Mouse (Mus musculus): Measurements from ENCODE around the gene Aldh3b3. TPM values are rescaled to one million over a fixed set of nuclear protein-coding genes. Genes with fewer than 3 reads are reported as not detected.

The Aldh3b3 gene
- polyA plus RNA-seq, 1 experiment from 2014 or later = 0.07 TPM

DNA sequence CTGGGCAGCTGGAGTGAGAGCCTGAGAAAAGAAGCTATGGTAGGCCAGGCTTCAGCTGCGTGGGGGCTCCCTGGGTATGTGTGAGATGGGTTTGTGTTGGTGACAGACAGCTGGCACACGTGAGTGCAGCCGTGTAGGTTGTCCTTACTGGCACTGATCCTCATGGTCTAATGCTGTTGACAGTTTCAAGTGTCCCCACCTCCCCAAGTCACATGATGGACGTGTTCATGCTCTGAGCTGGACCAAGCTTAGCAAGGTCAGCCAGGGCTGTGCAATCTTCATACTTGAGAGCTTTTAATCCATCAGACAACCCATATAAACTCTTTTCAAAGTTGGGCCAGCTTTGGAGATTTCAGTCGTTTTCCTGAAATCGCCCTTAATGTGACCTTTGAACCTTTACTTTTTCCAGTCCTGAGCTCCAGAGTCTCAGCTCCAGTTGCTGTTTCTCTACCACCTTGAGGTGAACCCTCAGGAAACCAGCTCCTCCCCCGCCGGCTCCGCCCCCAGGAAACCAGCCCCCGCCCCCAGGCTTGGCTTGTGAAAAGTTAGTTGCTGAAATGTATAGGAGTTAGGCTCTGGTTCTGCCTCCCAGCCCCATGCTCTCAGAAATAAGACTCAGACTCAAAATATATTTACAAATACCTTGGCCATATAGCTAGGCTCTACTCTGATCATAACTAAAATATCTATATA is 12.4 kb upstream of the Aldh3b3 start:
- ATAC-seq (replicated peaks; ENCODE audit: low FRiP score, low read depth) (no peak), DNase-seq (ENCODE audit: low spot score) (no peak)
- Histone ChIP-seq H3K36me3 (ENCODE audit: insufficient read depth, low read length) (no peaks in the 10 kb centered on the region), H3K27ac (no peak overlapping the region), H3K27me3 (ENCODE audit: insufficient read depth, low read length) (no peaks in the 10 kb centered on the region), H3K4me3 (replicated peaks; ENCODE audit: low read depth, low read length) (no peak overlapping the region), H3K9me3 (replicated peaks; ENCODE audit: low read length) (no peaks in the 10 kb centered on the region), H3K4me2 (ENCODE audit: low read length) (no peak overlapping the region), H3K9ac (ENCODE audit: low read depth, low read length) (no peak overlapping the region), H3K4me1 (replicated peaks; ENCODE audit: insufficient read depth, low read length) (no peaks in the 10 kb centered on the region)
- 25% methylated on average over 10 of the region's 10 CpGs for WGBS
- no peak for TF ChIP-seq CTCF (IDR thresholded peaks at IDR 0.05; ENCODE audit: low read depth)

DNA sequence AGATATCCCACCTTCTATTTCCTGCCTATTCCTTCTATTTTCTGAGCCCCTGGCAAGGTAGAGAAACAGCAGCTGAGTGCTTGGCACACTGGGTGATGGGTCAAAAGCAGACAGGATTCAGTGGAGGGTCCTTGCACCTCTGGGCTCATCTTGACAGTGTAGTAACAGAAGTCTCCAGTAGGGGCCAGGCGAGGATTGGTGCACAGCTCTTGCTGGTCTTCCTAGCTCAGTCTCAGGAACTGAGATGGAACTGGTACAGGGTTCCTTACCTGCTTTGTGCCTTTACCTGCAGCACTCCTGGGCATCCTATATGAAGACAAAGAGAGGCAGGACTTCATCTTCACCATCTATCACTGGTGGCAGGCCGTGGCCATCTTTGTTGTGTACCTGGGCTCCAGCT is 11.7 kb upstream of the Aldh3b3 start:
- no peaks in the 10 kb centered on the region for H3K9me3 ChIP-seq (replicated peaks; ENCODE audit: low read length)
- 17% methylated on average over 2 of the region's 2 CpGs for WGBS
- no peak; the same call in 1 of the 2 replicates for ATAC-seq (replicated peaks; ENCODE audit: low FRiP score, low read depth)
- H3K27me3 ChIP-seq (ENCODE audit: insufficient read depth, low read length) = no peaks in the 10 kb centered on the region
- DNase-seq (ENCODE audit: low spot score) = peak; percentile 77
- H3K36me3 ChIP-seq (ENCODE audit: insufficient read depth, low read length) = no peaks in the 10 kb centered on the region
- H3K4me1 ChIP-seq (replicated peaks; ENCODE audit: insufficient read depth, low read length) = no peaks in the 10 kb centered on the region
- no peak overlapping the region for H3K9ac ChIP-seq (ENCODE audit: low read depth, low read length)
- H3K27ac ChIP-seq = no peak overlapping the region
- no peak overlapping the region for H3K4me2 ChIP-seq (ENCODE audit: low read length)
- peak; percentile 95 for TF ChIP-seq CTCF (IDR thresholded peaks at IDR 0.05; ENCODE audit: low read depth)
- H3K4me3 ChIP-seq (replicated peaks; ENCODE audit: low read depth, low read length) = no peak overlapping the region

- H3K9ac ChIP-seq (ENCODE audit: low read depth, low read length) = no peak overlapping the region
- no peaks in the 10 kb centered on the region for H3K27me3 ChIP-seq (ENCODE audit: insufficient read depth, low read length)
- no peaks in the 10 kb centered on the region for H3K36me3 ChIP-seq (ENCODE audit: insufficient read depth, low read length)
- 85% methylated on average over 3 of the region's 3 CpGs for WGBS
- no peak for TF ChIP-seq CTCF (IDR thresholded peaks at IDR 0.05; ENCODE audit: low read depth)
- H3K27ac ChIP-seq = no peak overlapping the region
- no peaks in the 10 kb centered on the region for H3K9me3 ChIP-seq (replicated peaks; ENCODE audit: low read length)
- H3K4me1 ChIP-seq (replicated peaks; ENCODE audit: insufficient read depth, low read length) = no peaks in the 10 kb centered on the region
- no peak overlapping the region for H3K4me3 ChIP-seq (replicated peaks; ENCODE audit: low read depth, low read length)
- no peak for DNase-seq (ENCODE audit: low spot score)
- no peak for ATAC-seq (replicated peaks; ENCODE audit: low FRiP score, low read depth)
- no peak overlapping the region for H3K4me2 ChIP-seq (ENCODE audit: low read length)
Observed at GRCm38 (mm10) chr19:3947813-3948212, 10.6 kb upstream of the Aldh3b3 start.

GRCm38 (mm10) chr19:3948546-3948945 is 9.9 kb upstream of the Aldh3b3 start:
- Histone ChIP-seq H3K27ac (no peak overlapping the region), H3K4me2 (ENCODE audit: low read length) (no peak overlapping the region), H3K9me3 (replicated peaks; ENCODE audit: low read length) (no peaks in the 10 kb centered on the region), H3K9ac (ENCODE audit: low read depth, low read length) (no peak overlapping the region), H3K27me3 (ENCODE audit: insufficient read depth, low read length) (no peaks in the 10 kb centered on the region), H3K4me1 (replicated peaks; ENCODE audit: insufficient read depth, low read length) (no peaks in the 10 kb centered on the region), H3K4me3 (replicated peaks; ENCODE audit: low read depth, low read length) (no peak overlapping the region), H3K36me3 (ENCODE audit: insufficient read depth, low read length) (no peaks in the 10 kb centered on the region)
- ATAC-seq (replicated peaks; ENCODE audit: low FRiP score, low read depth) (no peak), DNase-seq (ENCODE audit: low spot score) (no peak)
- WGBS = 74% methylated on average over 14 of the region's 14 CpGs
- no peak for TF ChIP-seq CTCF (IDR thresholded peaks at IDR 0.05; ENCODE audit: low read depth)

- no peak for DNase-seq (ENCODE audit: low spot score)
- ATAC-seq (replicated peaks; ENCODE audit: low FRiP score, low read depth) = peak; percentile 33; the same call in 1 of the 2 replicates
- Histone ChIP-seq H3K9ac (ENCODE audit: low read depth, low read length) (no peak overlapping the region), H3K4me2 (ENCODE audit: low read length) (no peak overlapping the region), H3K36me3 (ENCODE audit: insufficient read depth, low read length) (no peaks in the 10 kb centered on the region), H3K4me3 (replicated peaks; ENCODE audit: low read depth, low read length) (no peak overlapping the region), H3K27me3 (ENCODE audit: insufficient read depth, low read length) (no peaks in the 10 kb centered on the region), H3K9me3 (replicated peaks; ENCODE audit: low read length) (no peaks in the 10 kb centered on the region), H3K4me1 (replicated peaks; ENCODE audit: insufficient read depth, low read length) (no peaks in the 10 kb centered on the region), H3K27ac (peak overlapping the region; percentile 8; the same call in 1 of the 2 replicates)
- no peak for TF ChIP-seq CTCF (IDR thresholded peaks at IDR 0.05; ENCODE audit: low read depth)
- 66% methylated on average over 3 of the region's 3 CpGs for WGBS
Observed at GRCm38 (mm10) chr19:3950331-3950730, 8.1 kb upstream of the Aldh3b3 start.

- no peak for TF ChIP-seq CTCF (IDR thresholded peaks at IDR 0.05; ENCODE audit: low read depth)
- H3K9ac ChIP-seq (ENCODE audit: low read depth, low read length) = no peak overlapping the region
- no peaks in the 10 kb centered on the region for H3K9me3 ChIP-seq (replicated peaks; ENCODE audit: low read length)
- H3K36me3 ChIP-seq (ENCODE audit: insufficient read depth, low read length) = no peaks in the 10 kb centered on the region
- ATAC-seq (replicated peaks; ENCODE audit: low FRiP score, low read depth) (no peak), DNase-seq (ENCODE audit: low spot score) (no peak)
- H3K27ac ChIP-seq = no peak overlapping the region
- H3K4me2 ChIP-seq (ENCODE audit: low read length) = no peak overlapping the region
- no peaks in the 10 kb centered on the region for H3K4me1 ChIP-seq (replicated peaks; ENCODE audit: insufficient read depth, low read length)
- no peaks in the 10 kb centered on the region for H3K27me3 ChIP-seq (ENCODE audit: insufficient read depth, low read length)
- no peak overlapping the region for H3K4me3 ChIP-seq (replicated peaks; ENCODE audit: low read depth, low read length)
Observed at GRCm38 (mm10) chr19:3951461-3951860, 7.0 kb upstream of the Aldh3b3 start.

DNA sequence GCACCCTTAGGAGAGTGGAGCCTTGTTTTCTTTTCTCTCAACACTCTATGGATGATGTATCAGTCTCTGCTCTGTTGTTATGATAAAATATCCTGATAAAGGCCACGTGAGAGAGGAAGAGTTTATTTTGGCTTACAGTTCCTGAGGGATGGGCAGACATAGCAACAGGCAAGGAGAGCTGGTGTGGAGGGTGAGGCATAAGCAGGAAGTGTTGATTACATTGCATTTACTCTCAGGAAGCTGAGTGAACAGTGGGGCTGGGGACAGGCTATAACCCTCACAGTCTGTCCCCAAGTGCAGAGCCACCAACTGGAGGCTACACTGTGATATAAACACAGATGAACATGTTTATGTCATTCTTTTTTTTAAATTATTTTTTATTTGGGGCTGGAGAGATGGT is 6.3 kb upstream of the Aldh3b3 start:
- H3K27ac ChIP-seq = no peak overlapping the region
- no peak overlapping the region for H3K4me3 ChIP-seq (replicated peaks; ENCODE audit: low read depth, low read length)
- no peak for TF ChIP-seq CTCF (IDR thresholded peaks at IDR 0.05; ENCODE audit: low read depth)
- WGBS = 41% methylated on average over 1 of the region's 1 CpGs
- H3K9ac ChIP-seq (ENCODE audit: low read depth, low read length) = no peak overlapping the region
- no peak for DNase-seq (ENCODE audit: low spot score)
- no peaks in the 10 kb centered on the region for H3K36me3 ChIP-seq (ENCODE audit: insufficient read depth, low read length)
- H3K4me2 ChIP-seq (ENCODE audit: low read length) = no peak overlapping the region
- H3K4me1 ChIP-seq (replicated peaks; ENCODE audit: insufficient read depth, low read length) = no peaks in the 10 kb centered on the region
- H3K9me3 ChIP-seq (replicated peaks; ENCODE audit: low read length) = no peaks in the 10 kb centered on the region
- no peaks in the 10 kb centered on the region for H3K27me3 ChIP-seq (ENCODE audit: insufficient read depth, low read length)
- ATAC-seq (replicated peaks; ENCODE audit: low FRiP score, low read depth) = no peak

Measured in kidney, postnatal 0 days (tissue).